Comparison of ENCODE assay signal across 19 mouse cellular contexts in the genomic region with DNA sequence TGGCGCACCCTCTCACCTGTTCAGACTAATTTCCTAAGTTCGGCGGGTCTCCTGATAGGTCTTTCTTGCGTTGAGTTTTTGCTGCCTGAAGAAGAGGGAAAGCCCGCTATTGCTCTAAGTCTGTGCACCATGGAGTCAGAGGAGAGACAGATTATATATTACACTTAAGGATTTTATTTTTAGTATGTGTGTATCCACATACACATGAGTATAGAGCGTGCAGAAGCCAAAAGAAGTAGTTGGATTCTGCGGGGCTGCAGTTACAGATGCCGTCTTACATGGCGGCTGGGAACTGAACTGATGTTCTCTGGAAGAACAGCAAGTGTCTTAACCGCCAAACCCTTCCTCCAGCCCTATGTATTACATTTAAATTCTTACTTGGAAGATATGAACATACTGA. TPM values are rescaled to one million over a fixed set of nuclear protein-coding genes. Genes with fewer than 3 reads are reported as not detected.
"Had no signal": no experiment of that assay in that cellular context is flagged by ENCODE, and none has a peak within 500 bp of the region (broad histone marks: within the 10 kb centered on the region; RNA-seq: fewer than 3 reads in every experiment).

No protein-coding gene starts in this region.

- H3K36me3 ChIP-seq: lung, embryonic 15.5 days; midbrain, embryonic 13.5 days; midbrain, embryonic 15.5 days; neural tube, embryonic 12.5 days; stomach, embryonic 15.5 days had no signal

- H3K4me1 ChIP-seq: lung, embryonic 15.5 days; megakaryocyte, embryonic 14.5 days; midbrain, embryonic 13.5 days; midbrain, embryonic 15.5 days; neural tube, embryonic 12.5 days; stomach, embryonic 15.5 days had no signal

- H3K27me3 ChIP-seq: lung, embryonic 15.5 days; megakaryocyte, embryonic 14.5 days; midbrain, embryonic 13.5 days; midbrain, embryonic 15.5 days; neural tube, embryonic 12.5 days; stomach, embryonic 15.5 days had no signal

- H3K9ac ChIP-seq: lung, embryonic 15.5 days; midbrain, embryonic 13.5 days; midbrain, embryonic 15.5 days; neural tube, embryonic 12.5 days; stomach, embryonic 15.5 days had no signal

- H3K27ac ChIP-seq: lung, embryonic 15.5 days; macrophage; midbrain, embryonic 13.5 days; midbrain, embryonic 15.5 days; neural tube, embryonic 12.5 days; stomach, embryonic 15.5 days; stomach, postnatal 0 days had no signal

- DNase-seq: lung, postnatal 14 days; lung, postnatal 36 days; right cerebral cortex, postnatal 14 days; thymus, adult 2 months; thymus, postnatal 25 days; thymus, postnatal 4 days had no signal

- ATAC-seq: lung, postnatal 0 days; midbrain, embryonic 13.5 days; midbrain, embryonic 15.5 days had no signal

- H3K4me3 ChIP-seq: lung, embryonic 15.5 days; megakaryocyte, embryonic 14.5 days; midbrain, embryonic 13.5 days; midbrain, embryonic 15.5 days; neural tube, embryonic 12.5 days; stomach, embryonic 15.5 days had no signal

- H3K4me2 ChIP-seq: lung, embryonic 15.5 days; midbrain, embryonic 11.5 days; midbrain, embryonic 13.5 days; midbrain, embryonic 15.5 days; neural tube, embryonic 12.5 days; stomach, embryonic 15.5 days had no signal

- H3K9me3 ChIP-seq: lung, embryonic 15.5 days; megakaryocyte, embryonic 14.5 days; midbrain, embryonic 13.5 days; midbrain, embryonic 15.5 days; neural tube, embryonic 12.5 days; stomach, embryonic 15.5 days had no signal

RNA-seq across cellular contexts. Expression of gene Rgs6, which starts 52.3 kb away (rescaled TPM):
- total RNA-seq: megakaryocyte progenitor cell, adult 5-6 weeks; monocyte, adult 5-6 weeks; neutrophil, adult 5-6 weeks had no signal
- polyA plus RNA-seq: macrophage had no signal
